Mouse (Mus musculus) neural tube, embryonic 13.5 days (tissue): Measurements from ENCODE around the gene Duox1. TPM values are rescaled to one million over a fixed set of nuclear protein-coding genes. Genes with fewer than 3 reads are reported as not detected.
A peak's percentile ranks its signal among the peaks of the same experiment; 100 is the strongest.

Experiments
- ATAC-seq: fragments of 200-750 bp; cut with Nextera tagmentation; 2 replicates; pipeline ENCODE4 v1.8.0; 2017; ENCODE audit warnings: low read depth, mild to moderate bottlenecking, moderate TSS enrichment, moderate library complexity
- H3K27ac ChIP-seq: fragments of 300-500 bp; sonication (generic); replicated peaks from 2 replicates; pipeline ENCODE4 v1.5.1; 2015; ENCODE audit warnings: moderate library complexity, mild to moderate bottlenecking, inconsistent platforms
- H3K27me3 ChIP-seq: fragments of 300-500 bp; sonication (generic); 2 replicates; pipeline ENCODE4 v1.6.1; 2015; ENCODE audit warnings: mild to moderate bottlenecking, inconsistent platforms
- H3K36me3 ChIP-seq: fragments of 300-500 bp; sonication (generic); 2 replicates; pipeline ENCODE4 v1.6.1; 2015; ENCODE audit warnings: mild to moderate bottlenecking, inconsistent platforms
- H3K4me1 ChIP-seq: fragments of 300-500 bp; sonication (generic); replicated peaks from 2 replicates; pipeline ENCODE4 v1.6.1; 2015; ENCODE audit warnings: inconsistent platforms
- H3K4me2 ChIP-seq: fragments of 300-500 bp; sonication (generic); 2 replicates; pipeline ENCODE4 v1.6.1; 2015; ENCODE audit warnings: inconsistent platforms, mild to moderate bottlenecking, moderate library complexity
- H3K4me3 ChIP-seq: fragments of 300-500 bp; sonication (generic); 2 replicates; pipeline ENCODE4 v1.5.1; 2015; ENCODE audit warnings: mild to moderate bottlenecking, inconsistent platforms
- H3K9ac ChIP-seq: fragments of 300-500 bp; sonication (generic); 2 replicates; pipeline ENCODE4 v1.6.1; 2015; ENCODE audit warnings: moderate library complexity, mild to moderate bottlenecking, inconsistent platforms
- H3K9me3 ChIP-seq: fragments of 300-500 bp; sonication (generic); 2 replicates; pipeline ENCODE4 v1.6.1; 2016; ENCODE audit warnings: inconsistent platforms
- WGBS: fragments of 180-500 bp; shearing (Covaris S2); methylation state at CpG from one replicate; pipeline ENCODE4 v1.1.7; 2015; 5-methylcytosine and 5-hydroxymethylcytosine counted together
- polyA plus RNA-seq: library from polyadenylated mRNA; unstranded; fragments of >200 nt; fragmentation: Nextera tagmentation; extraction: Ambion mirVana; gene quantifications from 2 replicates; pipeline ENCODE4 v1.2.1, GENCODE M21; 2015

The Duox1 gene
- polyA plus RNA-seq, 1 experiment from 2014 or later, result 0.13 TPM

- Histone ChIP-seq H3K4me2 (peak overlapping the region; percentile 63), H3K27me3 (no peaks in the 10 kb centered on the region), H3K9me3 (no peaks in the 10 kb centered on the region), H3K9ac (peak overlapping the region; percentile 84), H3K27ac (peak overlapping the region; percentile 100), H3K36me3 (0 out of 2 replicates have a peak, but pooled peaks cover 6% of the 10 kb centered on the region), H3K4me1 (peaks cover 67% of the 10 kb centered on the region), H3K4me3 (peak overlapping the region; percentile 50)
- WGBS, result 7% methylated on average over 14 of the region's 14 CpGs
- ATAC-seq, result peak; percentile 26
These were observed 33.8 kb downstream of the Duox1 start for GRCm38 (mm10) chr2:122349136-122349785.

GRCm38 (mm10) chr2:122351156-122351930 lies 35.9 kb downstream of the Duox1 start:
- Histone ChIP-seq H3K27me3 (no peaks in the 10 kb centered on the region), H3K9ac (no peak overlapping the region), H3K4me3 (no peak overlapping the region), H3K4me2 (peak overlapping the region; percentile 14; the same call in 1 of the 2 replicates), H3K4me1 (peaks cover 87% of the 10 kb centered on the region), H3K9me3 (no peaks in the 10 kb centered on the region), H3K36me3 (peaks cover 18% of the 10 kb centered on the region), H3K27ac (peak overlapping the region; percentile 94)
- 54% methylated on average over 5 of the region's 5 CpGs for WGBS
- ATAC-seq, result peak; percentile 11; the same call in 1 of the 2 replicates

- Histone ChIP-seq H3K4me2 (peak overlapping the region; percentile 16; the same call in 1 of the 2 replicates), H3K4me3 (no peak overlapping the region), H3K4me1 (peaks cover 89% of the 10 kb centered on the region), H3K9me3 (no peaks in the 10 kb centered on the region), H3K36me3 (peaks cover 24% of the 10 kb centered on the region), H3K27ac (peak overlapping the region; percentile 94), H3K9ac (no peak overlapping the region), H3K27me3 (no peaks in the 10 kb centered on the region)
- WGBS, result 15% methylated on average over 4 of the region's 4 CpGs
- peak; percentile 48 for ATAC-seq
These were observed 36.5 kb downstream of the Duox1 start for GRCm38 (mm10) chr2:122351931-122352329.

GRCm38 (mm10) chr2:122352992-122353391 lies 37.5 kb downstream of the Duox1 start:
- peaks cover 80% of the 10 kb centered on the region for H3K4me1 ChIP-seq
- no peak overlapping the region for H3K4me3 ChIP-seq
- H3K9ac ChIP-seq, result no peak overlapping the region
- no peak overlapping the region for H3K4me2 ChIP-seq
- no peaks in the 10 kb centered on the region for H3K9me3 ChIP-seq
- ATAC-seq, result no peak
- no peaks in the 10 kb centered on the region for H3K27me3 ChIP-seq
- H3K27ac ChIP-seq, result peak overlapping the region; percentile 94
- WGBS, result 72% methylated on average over 6 of the region's 6 CpGs
- H3K36me3 ChIP-seq, result peaks cover 34% of the 10 kb centered on the region

GRCm38 (mm10) chr2:122353765-122354164 lies 38.3 kb downstream of the Duox1 start:
- Histone ChIP-seq H3K4me3 (no peak overlapping the region), H3K9ac (peak overlapping the region; percentile 47), H3K27ac (peak overlapping the region; percentile 94), H3K4me1 (peaks cover 76% of the 10 kb centered on the region), H3K27me3 (no peaks in the 10 kb centered on the region), H3K4me2 (no peak overlapping the region), H3K9me3 (no peaks in the 10 kb centered on the region), H3K36me3 (peaks cover 40% of the 10 kb centered on the region)
- ATAC-seq, result no peak
- WGBS, result 61% methylated on average over 8 of the region's 8 CpGs

GRCm38 (mm10) chr2:122354191-122354929 lies 38.9 kb downstream of the Duox1 start:
- H3K4me3 ChIP-seq, result no peak overlapping the region
- H3K36me3 ChIP-seq, result peaks cover 46% of the 10 kb centered on the region
- H3K9ac ChIP-seq, result peak overlapping the region; percentile 38; the same call in 1 of the 2 replicates
- H3K9me3 ChIP-seq, result no peaks in the 10 kb centered on the region
- no peak for ATAC-seq
- peak overlapping the region; percentile 94 for H3K27ac ChIP-seq
- WGBS, result 56% methylated on average over 12 of the region's 12 CpGs
- peaks cover 71% of the 10 kb centered on the region for H3K4me1 ChIP-seq
- H3K27me3 ChIP-seq, result no peaks in the 10 kb centered on the region
- no peak overlapping the region for H3K4me2 ChIP-seq

- peak overlapping the region; percentile 94 for H3K27ac ChIP-seq
- H3K4me3 ChIP-seq, result no peak overlapping the region
- H3K9me3 ChIP-seq, result no peaks in the 10 kb centered on the region
- peaks cover 52% of the 10 kb centered on the region for H3K36me3 ChIP-seq
- ATAC-seq, result no peak
- H3K27me3 ChIP-seq, result no peaks in the 10 kb centered on the region
- no peak overlapping the region for H3K9ac ChIP-seq
- WGBS, result 91% methylated on average over 5 of the region's 5 CpGs
- peaks cover 65% of the 10 kb centered on the region for H3K4me1 ChIP-seq
- H3K4me2 ChIP-seq, result no peak overlapping the region
These were observed 39.9 kb downstream of the Duox1 start for GRCm38 (mm10) chr2:122355389-122355788.

- Histone ChIP-seq H3K4me1 (peaks cover 61% of the 10 kb centered on the region), H3K9me3 (no peaks in the 10 kb centered on the region), H3K27ac (peak overlapping the region; percentile 23; the same call in 1 of the 2 replicates), H3K36me3 (peaks cover 52% of the 10 kb centered on the region), H3K4me2 (no peak overlapping the region), H3K4me3 (no peak overlapping the region), H3K9ac (no peak overlapping the region), H3K27me3 (no peaks in the 10 kb centered on the region)
- WGBS, result 71% methylated on average over 3 of the region's 3 CpGs
- ATAC-seq, result no peak
These were observed 40.7 kb downstream of the Duox1 start for GRCm38 (mm10) chr2:122356187-122356586.

- no peaks in the 10 kb centered on the region for H3K27me3 ChIP-seq
- no peak overlapping the region for H3K4me3 ChIP-seq
- H3K36me3 ChIP-seq, result peaks cover 58% of the 10 kb centered on the region
- 64% methylated on average over 6 of the region's 6 CpGs for WGBS
- ATAC-seq, result no peak
- peaks cover 46% of the 10 kb centered on the region for H3K4me1 ChIP-seq
- no peaks in the 10 kb centered on the region for H3K9me3 ChIP-seq
- H3K4me2 ChIP-seq, result no peak overlapping the region
- H3K27ac ChIP-seq, result no peak overlapping the region
- no peak overlapping the region for H3K9ac ChIP-seq
These were observed 44.8 kb downstream of the Duox1 start for GRCm38 (mm10) chr2:122360310-122360709.

- WGBS, result 94% methylated on average over 6 of the region's 6 CpGs
- no peak overlapping the region for H3K4me3 ChIP-seq
- no peaks in the 10 kb centered on the region for H3K27me3 ChIP-seq
- no peaks in the 10 kb centered on the region for H3K9me3 ChIP-seq
- ATAC-seq, result no peak
- peaks cover 52% of the 10 kb centered on the region for H3K36me3 ChIP-seq
- H3K4me1 ChIP-seq, result peaks cover 46% of the 10 kb centered on the region
- H3K9ac ChIP-seq, result no peak overlapping the region
- no peak overlapping the region for H3K27ac ChIP-seq
- no peak overlapping the region for H3K4me2 ChIP-seq
These were observed 45.7 kb downstream of the Duox1 start for GRCm38 (mm10) chr2:122361181-122361580.

GRCm38 (mm10) chr2:122361868-122362621 lies 46.6 kb downstream of the Duox1 start:
- peaks cover 43% of the 10 kb centered on the region for H3K36me3 ChIP-seq
- no peak for ATAC-seq
- peaks cover 52% of the 10 kb centered on the region for H3K4me1 ChIP-seq
- H3K4me2 ChIP-seq, result no peak overlapping the region
- H3K4me3 ChIP-seq, result no peak overlapping the region
- 56% methylated on average over 10 of the region's 10 CpGs for WGBS
- H3K9me3 ChIP-seq, result no peaks in the 10 kb centered on the region
- H3K27ac ChIP-seq, result no peak overlapping the region
- no peaks in the 10 kb centered on the region for H3K27me3 ChIP-seq
- no peak overlapping the region for H3K9ac ChIP-seq
